Mouse (Mus musculus) heart, postnatal 0 days (tissue): ENCODE data around the gene Daam1. TPM values are rescaled to one million over a fixed set of nuclear protein-coding genes. Genes with fewer than 3 reads are reported as not detected.

ENCODE experiments used
- ATAC-seq: fragments of 200-750 bp; cut with Nextera tagmentation; 2 replicates; pipeline ENCODE4 v1.8.0; 2017; ENCODE audit warnings: low read depth, moderate number of reproducible peaks, moderate library complexity; ENCODE audit not compliant: insufficient read depth
- DNase-seq: peaks from one replicate; pipeline ENCODE4 v3.0.0-alpha.2; 2016; ENCODE audit warnings: low spot score
- H3K27ac ChIP-seq: fragments of 300-500 bp; sonication (generic); 2 replicates; pipeline ENCODE4 v1.5.1; 2014; ENCODE audit warnings: low read depth, mild to moderate bottlenecking
- H3K27me3 ChIP-seq: fragments of 300-500 bp; sonication (generic); 2 replicates; pipeline ENCODE4 v1.6.1; 2014; ENCODE audit warnings: low read length, mixed read lengths; ENCODE audit not compliant: control insufficient read depth, insufficient read depth
- H3K36me3 ChIP-seq: fragments of 300-500 bp; sonication (generic); replicated peaks from 2 replicates; pipeline ENCODE4 v1.6.1; 2014; ENCODE audit warnings: low read length, mixed read lengths; ENCODE audit not compliant: control insufficient read depth, insufficient read depth
- H3K4me1 ChIP-seq: fragments of 300-500 bp; sonication (generic); 2 replicates; pipeline ENCODE4 v1.6.1; 2014; ENCODE audit warnings: antibody characterized with exemption; ENCODE audit not compliant: control insufficient read depth, insufficient read depth
- H3K4me2 ChIP-seq: fragments of 300-500 bp; sonication (generic); 2 replicates; pipeline ENCODE4 v1.6.1; 2014; ENCODE audit warnings: low read depth, mild to moderate bottlenecking, low read length, moderate library complexity
- H3K4me3 ChIP-seq: fragments of 300-500 bp; sonication (generic); 2 replicates; pipeline ENCODE4 v1.5.1; 2014; ENCODE audit warnings: low read depth, low read length
- H3K9ac ChIP-seq: fragments of 300-500 bp; sonication (generic); replicated peaks from 2 replicates; pipeline ENCODE4 v1.6.1; 2014; ENCODE audit warnings: low read depth, low read length, mixed read lengths
- H3K9me3 ChIP-seq: fragments of 300-500 bp; sonication (generic); replicated peaks from 2 replicates; pipeline ENCODE4 v1.6.1; 2016; ENCODE audit warnings: low read length; ENCODE audit not compliant: control insufficient read depth
- CTCF ChIP-seq: IDR thresholded peaks from 2 replicates; pipeline ENCODE4 v1.5.1; 2016; ENCODE audit warnings: antibody characterized with exemption, control low read depth, low read depth
- EP300 ChIP-seq: IDR thresholded peaks from 2 replicates; pipeline ENCODE4 v1.6.1; 2016; ENCODE audit warnings: antibody characterized with exemption, low read depth
- WGBS: fragments of 180-500 bp; shearing (Covaris S2); extraction: QIAGEN DNeasy Blood & Tissue Kit; methylation state at CpG from one replicate; pipeline ENCODE4 v1.1.7; 2014; 5-methylcytosine and 5-hydroxymethylcytosine counted together
- polyA plus RNA-seq: library from polyadenylated mRNA; unstranded; fragments of >200 nt; fragmentation: Nextera tagmentation; extraction: Ambion mirVana; gene quantifications from 2 replicates; pipeline ENCODE4 v1.2.1, GENCODE M21; 2015
- total RNA-seq: library from RNA; depleted of rRNA; stranded (reverse); fragments of >200 nt; gene quantifications from 2 replicates; pipeline ENCODE4 v1.2.3, GENCODE M21; 2014; ENCODE audit warnings: low replicate concordance

The Daam1 gene
- total and polyA plus RNA-seq, 2 experiments from 2014 or later: 12.8 to 33.8 TPM

DNA sequence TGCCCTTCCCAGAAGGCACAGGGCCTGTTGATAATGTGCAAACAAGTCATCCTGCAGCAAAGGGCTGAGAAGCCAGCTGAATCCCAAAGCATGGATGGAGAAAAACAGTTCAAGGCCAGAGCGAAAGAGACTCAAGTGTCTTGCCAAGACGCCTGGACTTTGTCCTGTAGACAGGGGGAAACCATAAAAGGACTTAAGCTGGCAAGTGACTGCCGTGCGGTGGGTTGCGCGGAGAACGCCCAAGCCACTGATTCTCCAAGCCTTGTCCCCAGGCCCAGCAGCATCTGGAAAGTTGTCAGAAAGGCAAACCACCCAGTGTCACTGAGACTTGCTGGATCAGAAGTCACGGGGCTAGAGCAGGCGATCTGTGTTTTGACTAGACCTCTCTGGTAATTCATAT, 22.2 kb upstream of the Daam1 start:
- Histone ChIP-seq H3K4me2 (no peak overlapping the region), H3K9ac (no peak overlapping the region), H3K4me1 (peaks cover 8% of the 10 kb centered on the region), H3K27ac (peak overlapping the region; percentile 52), H3K9me3 (no peaks in the 10 kb centered on the region), H3K36me3 (no peaks in the 10 kb centered on the region), H3K27me3 (no peaks in the 10 kb centered on the region), H3K4me3 (no peak overlapping the region)
- 52% methylated on average over 9 of the region's 9 CpGs for WGBS
- ATAC-seq (0 out of 2 replicates have a peak, but pooled peaks have one; percentile 52), DNase-seq (no peak)
- TF ChIP-seq EP300 (no peak), CTCF (no peak)

DNA sequence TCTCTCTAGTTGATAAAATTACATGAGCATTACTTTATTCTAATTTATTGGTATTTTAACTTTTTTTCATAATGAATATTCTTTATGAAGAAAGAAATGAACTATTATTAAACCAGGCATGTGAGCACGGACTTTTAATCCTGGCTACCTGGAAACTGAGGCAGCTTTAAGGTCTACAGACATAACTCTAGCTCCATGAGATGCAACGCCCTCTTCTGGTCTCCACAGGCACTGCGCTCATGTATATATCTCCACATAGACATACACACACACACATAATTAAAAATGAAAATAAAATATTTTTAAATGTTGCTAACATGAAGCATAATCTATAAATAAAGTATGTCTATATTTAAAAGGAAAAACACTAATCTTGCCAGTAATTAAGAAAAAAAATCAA, 21.3 kb upstream of the Daam1 start:
- H3K27ac ChIP-seq: no peak overlapping the region
- no peaks in the 10 kb centered on the region for H3K36me3 ChIP-seq
- no peak overlapping the region for H3K4me3 ChIP-seq
- H3K9me3 ChIP-seq: no peaks in the 10 kb centered on the region
- no peak overlapping the region for H3K4me2 ChIP-seq
- peaks cover 13% of the 10 kb centered on the region for H3K4me1 ChIP-seq
- no peak for TF ChIP-seq CTCF
- no peak for TF ChIP-seq EP300
- DNase-seq: no peak
- 88% methylated on average over 3 of the region's 3 CpGs for WGBS
- H3K27me3 ChIP-seq: no peaks in the 10 kb centered on the region
- no peak for ATAC-seq
- H3K9ac ChIP-seq: no peak overlapping the region

- Histone ChIP-seq H3K27me3 (no peaks in the 10 kb centered on the region), H3K9ac (no peak overlapping the region), H3K4me2 (no peak overlapping the region), H3K4me1 (peaks cover 13% of the 10 kb centered on the region), H3K36me3 (no peaks in the 10 kb centered on the region), H3K9me3 (no peaks in the 10 kb centered on the region), H3K4me3 (no peak overlapping the region), H3K27ac (no peak overlapping the region)
- ATAC-seq (peak; percentile 67), DNase-seq (no peak)
- WGBS: 54% methylated on average over 14 of the region's 14 CpGs
- TF ChIP-seq EP300 (no peak), CTCF (no peak)
Measured at GRCm38 (mm10) chr12:71812567-71812966, 18.3 kb upstream of the Daam1 start.

DNA sequence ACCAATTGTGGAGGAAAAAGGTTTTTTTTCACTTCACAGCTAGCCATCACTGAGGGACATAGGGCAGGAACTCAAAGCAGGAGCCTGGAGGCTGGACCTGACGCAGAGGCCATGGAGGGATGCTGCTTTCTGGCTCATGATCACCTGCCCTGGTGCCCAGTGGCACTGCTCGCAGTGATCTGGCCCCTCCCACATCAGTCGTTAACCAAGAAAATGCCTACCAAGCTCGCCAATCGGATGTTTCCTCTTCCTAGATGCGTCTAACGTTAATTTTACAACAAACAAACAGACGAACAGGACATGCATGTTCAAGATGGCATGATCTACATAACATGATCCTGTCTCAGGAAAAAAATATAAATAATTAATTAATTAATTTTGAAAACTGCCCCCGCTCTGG, 17.6 kb upstream of the Daam1 start:
- Histone ChIP-seq H3K9ac (no peak overlapping the region), H3K9me3 (no peaks in the 10 kb centered on the region), H3K4me3 (no peak overlapping the region), H3K27ac (0 out of 2 replicates have a peak overlapping the region, but pooled peaks have one; percentile 15), H3K36me3 (no peaks in the 10 kb centered on the region), H3K27me3 (no peaks in the 10 kb centered on the region), H3K4me2 (no peak overlapping the region), H3K4me1 (peaks cover 13% of the 10 kb centered on the region)
- TF ChIP-seq CTCF (no peak), EP300 (no peak)
- ATAC-seq (no peak), DNase-seq (no peak)
- WGBS: 85% methylated on average over 9 of the region's 9 CpGs

GRCm38 (mm10) chr12:71813761-71814160, 17.1 kb upstream of the Daam1 start:
- TF ChIP-seq EP300 (no peak), CTCF (no peak)
- Histone ChIP-seq H3K4me3 (no peak overlapping the region), H3K36me3 (no peaks in the 10 kb centered on the region), H3K4me2 (no peak overlapping the region), H3K27me3 (no peaks in the 10 kb centered on the region), H3K4me1 (peaks cover 13% of the 10 kb centered on the region), H3K27ac (0 out of 2 replicates have a peak overlapping the region, but pooled peaks have one; percentile 15), H3K9me3 (no peaks in the 10 kb centered on the region), H3K9ac (no peak overlapping the region)
- ATAC-seq (no peak), DNase-seq (no peak)
- 25% methylated on average over 7 of the region's 7 CpGs for WGBS

- Histone ChIP-seq H3K4me1 (no peaks in the 10 kb centered on the region; the same call in 1 of the 2 replicates), H3K27ac (no peak overlapping the region), H3K9ac (no peak overlapping the region), H3K4me3 (no peak overlapping the region), H3K4me2 (no peak overlapping the region), H3K27me3 (no peaks in the 10 kb centered on the region), H3K36me3 (no peaks in the 10 kb centered on the region), H3K9me3 (no peaks in the 10 kb centered on the region)
- DNase-seq (no peak), ATAC-seq (peak; percentile 63; the same call in 1 of the 2 replicates)
- TF ChIP-seq CTCF (no peak), EP300 (no peak)
- 30% methylated on average over 5 of the region's 5 CpGs for WGBS
Measured at GRCm38 (mm10) chr12:71820094-71820493, 10.8 kb upstream of the Daam1 start.
